Mouse (Mus musculus) neural tube, embryonic 11.5 days (tissue): ENCODE measurements around the gene H6pd. TPM values are rescaled to one million over a fixed set of nuclear protein-coding genes. Genes with fewer than 3 reads are reported as not detected.
A peak's percentile ranks its signal among the peaks of the same experiment; 100 is the strongest.

Experiments used
- ATAC-seq: fragments of 200-750 bp; cut with Nextera tagmentation; 2 replicates; pipeline ENCODE4 v1.8.0; 2017; ENCODE audit warnings: moderate number of reproducible peaks, mild to moderate bottlenecking, moderate TSS enrichment, moderate library complexity; ENCODE audit not compliant: insufficient read depth, low FRiP score, low TSS enrichment
- DNase-seq: peaks from one replicate; pipeline ENCODE4 v3.0.0-alpha.2; 2015; ENCODE audit warnings: low spot score
- H3K27ac ChIP-seq: fragments of 300-500 bp; sonication (generic); 2 replicates; pipeline ENCODE4 v1.5.1; 2014; ENCODE audit warnings: low read depth, mild to moderate bottlenecking, low read length
- H3K27me3 ChIP-seq: fragments of 300-500 bp; sonication (generic); 2 replicates; pipeline ENCODE4 v1.6.1; 2014; ENCODE audit warnings: mild to moderate bottlenecking, low read length, mixed read lengths; ENCODE audit not compliant: control insufficient read depth, insufficient read depth
- H3K36me3 ChIP-seq: fragments of 300-500 bp; sonication (generic); 2 replicates; pipeline ENCODE4 v1.6.1; 2014; ENCODE audit warnings: mild to moderate bottlenecking, low read length, moderate library complexity, mixed read lengths; ENCODE audit not compliant: control insufficient read depth, insufficient read depth
- H3K4me1 ChIP-seq: fragments of 300-500 bp; sonication (generic); 2 replicates; pipeline ENCODE4 v1.6.1; 2014; ENCODE audit warnings: low read length, mixed read lengths; ENCODE audit not compliant: control insufficient read depth, insufficient read depth
- H3K4me2 ChIP-seq: fragments of 300-500 bp; sonication (generic); 2 replicates; pipeline ENCODE4 v1.6.1; 2014; ENCODE audit warnings: low read depth, mild to moderate bottlenecking, moderate library complexity
- H3K4me3 ChIP-seq: fragments of 300-500 bp; sonication (generic); 2 replicates; pipeline ENCODE4 v1.5.1; 2014; ENCODE audit warnings: low read depth, low read length
- H3K9ac ChIP-seq: fragments of 300-500 bp; sonication (generic); 2 replicates; pipeline ENCODE4 v1.6.1; 2014; ENCODE audit warnings: mild to moderate bottlenecking, low read length
- H3K9me3 ChIP-seq: fragments of 300-500 bp; sonication (generic); 2 replicates; pipeline ENCODE4 v1.6.1; 2016; ENCODE audit warnings: low read length; ENCODE audit not compliant: control insufficient read depth
- WGBS: fragments of 180-500 bp; shearing (Covaris S2); extraction: QIAGEN DNeasy Blood & Tissue Kit; methylation state at CpG from one replicate; pipeline ENCODE4 v1.1.7; 2014; 5-methylcytosine and 5-hydroxymethylcytosine counted together
- polyA plus RNA-seq: library from polyadenylated mRNA; unstranded; fragments of >200 nt; fragmentation: Nextera tagmentation; extraction: Ambion mirVana; gene quantifications from 2 replicates; pipeline ENCODE4 v1.2.1, GENCODE M21; 2014

The H6pd gene
- polyA plus RNA-seq, 1 experiment from 2014 or later, result 3.6 TPM

DNA sequence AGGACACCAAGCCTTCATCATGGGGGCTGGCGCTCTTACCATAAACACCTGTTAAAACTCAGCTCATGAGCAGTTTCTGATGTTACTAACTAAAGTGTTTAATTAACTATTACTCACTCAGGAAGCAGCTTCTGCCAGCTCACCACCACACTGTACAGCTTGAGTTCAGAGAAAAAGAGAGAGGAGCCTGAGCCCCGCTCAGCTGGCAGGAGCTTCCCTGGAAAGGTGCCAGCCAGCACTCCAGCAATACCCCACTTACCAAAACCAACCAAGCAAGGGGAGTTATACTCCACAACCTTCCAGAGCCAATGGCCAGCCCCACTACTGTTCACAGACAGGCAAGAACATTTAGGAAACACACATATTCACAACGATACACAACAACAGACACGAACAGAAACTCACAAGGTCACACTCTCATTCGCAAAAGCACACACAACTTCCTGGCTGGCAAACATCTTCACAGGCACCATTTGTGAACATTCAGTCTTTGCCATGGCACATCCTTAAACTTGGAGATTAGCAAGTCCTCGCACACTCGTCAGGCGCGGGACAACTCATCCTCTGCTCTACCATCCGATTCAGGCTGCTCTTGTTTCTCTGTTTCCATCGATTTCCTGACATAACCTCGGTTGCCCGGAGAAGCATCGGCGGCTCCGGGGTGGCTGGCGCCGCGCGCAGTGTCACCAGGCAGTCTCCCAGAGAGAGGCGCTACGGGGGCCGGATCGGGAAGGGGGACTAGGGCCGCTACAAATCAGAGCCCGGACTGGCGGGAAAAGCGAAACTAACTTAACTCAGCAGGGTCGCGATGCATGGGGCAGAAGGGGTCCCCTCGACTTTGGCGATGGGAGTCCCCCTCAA is 55.0 kb downstream of the H6pd start:
- H3K27ac ChIP-seq, result no peak overlapping the region
- peaks cover 8% of the 10 kb centered on the region; the same call in 1 of the 2 replicates for H3K27me3 ChIP-seq
- peak; percentile 10; the same call in 1 of the 2 replicates for ATAC-seq

DNA sequence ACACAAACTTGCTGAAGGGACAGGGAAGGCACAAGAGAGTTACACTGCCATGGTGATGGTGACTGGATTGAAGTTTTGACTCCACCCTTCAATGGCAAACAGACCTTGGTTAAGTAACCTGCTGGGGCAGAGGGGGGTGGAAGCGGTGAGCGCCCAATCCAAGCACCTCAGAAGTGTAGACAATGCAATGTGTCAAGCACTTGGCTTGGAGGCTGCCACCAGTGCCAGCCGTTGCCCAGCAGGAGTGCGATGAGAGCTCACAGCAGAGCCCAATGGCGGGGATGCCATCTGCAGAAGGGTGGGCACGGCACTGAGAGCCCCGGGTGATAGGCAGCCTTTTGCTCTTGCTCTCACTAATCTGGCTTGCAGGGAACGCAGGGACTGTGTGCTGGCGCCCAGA is 56.6 kb downstream of the H6pd start:
- Histone ChIP-seq H3K9me3 (no peaks in the 10 kb centered on the region), H3K27ac (no peak overlapping the region), H3K4me1 (peaks cover 20% of the 10 kb centered on the region), H3K36me3 (no peaks in the 10 kb centered on the region), H3K4me2 (no peak overlapping the region), H3K9ac (no peak overlapping the region), H3K4me3 (no peak overlapping the region), H3K27me3 (peaks cover 6% of the 10 kb centered on the region; the same call in 1 of the 2 replicates)
- WGBS, result 90% methylated on average over 9 of the region's 9 CpGs
- DNase-seq, result no peak
- no peak for ATAC-seq

More for the DNA sequence above, 55.0 kb downstream of the H6pd start:
- Histone ChIP-seq H3K9ac (peak overlapping the region; percentile 74), H3K4me2 (peak overlapping the region; percentile 85), H3K36me3 (no peaks in the 10 kb centered on the region), H3K9me3 (no peaks in the 10 kb centered on the region), H3K4me1 (peaks cover 16% of the 10 kb centered on the region), H3K4me3 (peak overlapping the region; percentile 78)
- 7% methylated on average over 32 of the region's 32 CpGs for WGBS
- DNase-seq, result peak; percentile 65

GRCm38 (mm10) chr4:149951201-149951600 is 57.6 kb downstream of the H6pd start:
- DNase-seq (no peak), ATAC-seq (no peak)
- H3K27ac ChIP-seq, result no peak overlapping the region
- no peaks in the 10 kb centered on the region for H3K9me3 ChIP-seq
- H3K4me3 ChIP-seq, result no peak overlapping the region
- peaks cover 4% of the 10 kb centered on the region; the same call in 1 of the 2 replicates for H3K27me3 ChIP-seq
- H3K36me3 ChIP-seq, result no peaks in the 10 kb centered on the region
- H3K4me2 ChIP-seq, result no peak overlapping the region
- H3K4me1 ChIP-seq, result peaks cover 30% of the 10 kb centered on the region
- 91% methylated on average over 13 of the region's 13 CpGs for WGBS
- no peak overlapping the region for H3K9ac ChIP-seq

DNA sequence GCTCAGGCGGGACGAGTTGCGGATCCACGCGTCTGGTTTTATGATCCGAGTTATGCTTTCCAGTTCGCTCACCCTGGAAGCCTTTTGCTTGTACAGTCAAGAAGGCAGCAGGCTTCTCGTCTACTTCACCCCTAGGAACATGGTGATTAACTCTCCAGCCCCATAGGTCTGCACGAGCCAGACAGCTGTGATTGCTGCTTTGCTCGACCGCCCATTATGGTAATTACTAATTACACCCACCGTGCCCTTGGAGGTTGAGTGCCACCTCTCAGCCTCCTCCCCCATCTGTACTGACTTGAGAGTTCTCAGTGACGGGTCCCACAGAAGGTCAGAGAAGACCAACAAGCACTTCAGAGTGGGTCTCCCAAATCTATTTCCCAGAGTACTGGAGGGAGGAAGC is 59.1 kb downstream of the H6pd start:
- Histone ChIP-seq H3K27ac (no peak overlapping the region), H3K9me3 (no peaks in the 10 kb centered on the region), H3K27me3 (no peaks in the 10 kb centered on the region), H3K36me3 (no peaks in the 10 kb centered on the region), H3K9ac (no peak overlapping the region), H3K4me2 (no peak overlapping the region), H3K4me3 (no peak overlapping the region), H3K4me1 (peaks cover 46% of the 10 kb centered on the region)
- WGBS, result 69% methylated on average over 13 of the region's 13 CpGs
- no peak for ATAC-seq
- DNase-seq, result no peak

DNA sequence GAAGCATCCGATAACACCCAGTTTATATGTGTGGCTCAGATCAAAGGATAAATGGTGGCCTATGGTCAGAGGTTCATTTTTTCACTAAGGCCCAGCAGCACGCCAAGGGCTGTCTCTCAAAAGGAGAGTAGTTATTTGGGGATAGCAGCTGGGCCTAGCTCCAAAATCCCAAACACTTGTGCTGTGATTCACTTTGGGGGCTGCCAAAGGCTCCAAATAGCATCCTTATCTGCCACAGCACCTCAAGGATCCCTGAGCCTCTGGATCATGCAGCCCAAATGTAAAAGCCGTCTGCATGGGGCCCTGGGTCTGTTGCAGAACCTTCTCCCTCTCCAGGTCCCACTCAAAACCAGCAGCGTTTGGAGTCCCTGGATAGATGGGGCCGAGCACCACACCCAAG is 60.7 kb downstream of the H6pd start:
- Histone ChIP-seq H3K36me3 (no peaks in the 10 kb centered on the region), H3K9me3 (no peaks in the 10 kb centered on the region), H3K4me2 (no peak overlapping the region), H3K27me3 (no peaks in the 10 kb centered on the region), H3K27ac (no peak overlapping the region), H3K9ac (no peak overlapping the region), H3K4me1 (peaks cover 57% of the 10 kb centered on the region), H3K4me3 (no peak overlapping the region)
- ATAC-seq (no peak), DNase-seq (no peak)
- 90% methylated on average over 5 of the region's 5 CpGs for WGBS

GRCm38 (mm10) chr4:149947396-149947795 is 61.4 kb downstream of the H6pd start:
- Histone ChIP-seq H3K4me2 (no peak overlapping the region), H3K9me3 (no peaks in the 10 kb centered on the region), H3K4me1 (peaks cover 55% of the 10 kb centered on the region)

GRCm38 (mm10) chr4:149945194-149945593 is 63.6 kb downstream of the H6pd start:
- H3K4me2 ChIP-seq, result peak overlapping the region; percentile 0
- H3K36me3 ChIP-seq, result no peaks in the 10 kb centered on the region
- 25% methylated on average over 9 of the region's 9 CpGs for WGBS
- DNase-seq, result peak; percentile 69
- H3K27me3 ChIP-seq, result no peaks in the 10 kb centered on the region
- H3K4me3 ChIP-seq, result no peak overlapping the region
- ATAC-seq, result peak; percentile 88
- H3K9ac ChIP-seq, result peak overlapping the region; percentile 19; the same call in 1 of the 2 replicates
- no peaks in the 10 kb centered on the region for H3K9me3 ChIP-seq
- peak overlapping the region; percentile 81 for H3K27ac ChIP-seq
- peaks cover 56% of the 10 kb centered on the region for H3K4me1 ChIP-seq

More at GRCm38 (mm10) chr4:149947396-149947795, 61.4 kb downstream of the H6pd start:
- Histone ChIP-seq H3K27ac (no peak overlapping the region), H3K27me3 (no peaks in the 10 kb centered on the region), H3K36me3 (no peaks in the 10 kb centered on the region), H3K4me3 (no peak overlapping the region), H3K9ac (no peak overlapping the region)
- WGBS, result 82% methylated on average over 5 of the region's 5 CpGs
- no peak for ATAC-seq
- no peak for DNase-seq

GRCm38 (mm10) chr4:149944214-149944613 is 64.6 kb downstream of the H6pd start:
- Histone ChIP-seq H3K9me3 (no peaks in the 10 kb centered on the region), H3K27ac (peak overlapping the region; percentile 81), H3K4me2 (0 out of 2 replicates have a peak overlapping the region, but pooled peaks have one; percentile 6), H3K4me3 (no peak overlapping the region), H3K36me3 (no peaks in the 10 kb centered on the region), H3K4me1 (peaks cover 54% of the 10 kb centered on the region), H3K27me3 (no peaks in the 10 kb centered on the region), H3K9ac (no peak overlapping the region)
- 37% methylated on average over 12 of the region's 12 CpGs for WGBS
- DNase-seq (peak; percentile 44), ATAC-seq (no peak)
